9 mouse cellular contexts compared by ENCODE assay signal in the genomic region with DNA sequence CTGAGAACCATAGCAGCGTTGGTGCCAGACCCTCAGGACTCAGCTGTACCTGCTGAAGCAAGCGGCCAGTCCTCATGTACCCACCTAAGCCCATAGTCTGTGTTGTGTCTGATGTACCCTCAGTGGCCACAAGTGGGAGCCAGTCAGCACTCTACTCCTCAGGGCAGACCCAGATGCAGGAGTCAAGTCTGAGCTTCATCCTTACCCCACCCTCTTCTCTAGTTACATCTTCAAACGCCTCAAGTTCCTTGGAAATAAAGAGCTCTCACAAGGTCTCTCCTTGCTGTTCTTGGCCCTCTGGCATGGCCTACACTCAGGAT. TPM values are rescaled to one million over a fixed set of nuclear protein-coding genes. Genes with fewer than 3 reads are reported as not detected.
DNase-seq lines count a peak whose midpoint lies in the region; ATAC-seq and TF ChIP-seq lines count a peak whose summit lies in the region.
"Had no signal": no experiment of that assay in that cellular context is flagged by ENCODE, and none has a peak within 500 bp of the region (broad histone marks: within the 10 kb centered on the region; RNA-seq: fewer than 3 reads in every experiment).

No protein-coding gene starts in this region.

- ATAC-seq in CD4-positive, CD25-positive, alpha-beta regulatory T cell, adult 4 months = peak; percentile 96
- peak; percentile 76 for ATAC-seq in embryonic facial prominence, embryonic 14.5 days (ENCODE audit: low read depth)
- peak; percentile 62 for ATAC-seq in heart, postnatal 0 days (ENCODE audit: insufficient read depth, low read depth)
- peak; percentile 88 for ATAC-seq in neutrophil, adult 5-6 weeks (ENCODE audit: extremely low read depth, insufficient number of reproducible peaks, low FRiP score, poor library complexity, severe bottlenecking)

- H3K4me2 ChIP-seq in embryonic facial prominence, embryonic 14.5 days (ENCODE audit: low read depth, low read length) = no peak overlapping the region
- no peak overlapping the region for H3K4me2 ChIP-seq in heart, postnatal 0 days (ENCODE audit: low read depth, low read length)
- H3K4me2 ChIP-seq: heart, embryonic 13.5 days had no signal

- 35% methylated on average over 3 of the region's 3 CpGs for WGBS in embryonic facial prominence, embryonic 14.5 days
- 51% methylated on average over 3 of the region's 3 CpGs for WGBS in heart, postnatal 0 days

- no peak overlapping the region for H3K4me3 ChIP-seq in embryonic facial prominence, embryonic 14.5 days (ENCODE audit: low read depth, low read length)
- no peak overlapping the region for H3K4me3 ChIP-seq in heart, postnatal 0 days (ENCODE audit: low read depth, low read length)
- H3K4me3 ChIP-seq: heart, embryonic 13.5 days had no signal

- peak; percentile 78 for DNase-seq in adrenal gland, postnatal 14 days
- peak; percentile 75 for DNase-seq in embryonic facial prominence, embryonic 14.5 days (ENCODE audit: low spot score)
- DNase-seq in heart, postnatal 0 days (ENCODE audit: low spot score) = no peak
- DNase-seq in kidney, postnatal 25 days = peak; percentile 72 to 84
- DNase-seq in lung, adult 18-20 months = peak; percentile 66 to 70
- peak; percentile 86 for DNase-seq in thymus, postnatal 25 days

- TF ChIP-seq EP300 in heart, postnatal 0 days (IDR thresholded peaks at IDR 0.05; ENCODE audit: low read depth) = no peak

- no peaks in the 10 kb centered on the region for H3K4me1 ChIP-seq in embryonic facial prominence, embryonic 14.5 days (ENCODE audit: control insufficient read depth, insufficient read depth, low read length)
- peaks cover 5% of the 10 kb centered on the region; the same call in 1 of the 2 replicates for H3K4me1 ChIP-seq in heart, postnatal 0 days (ENCODE audit: control insufficient read depth, insufficient read depth)

- H3K9me3 ChIP-seq in embryonic facial prominence, embryonic 14.5 days (ENCODE audit: control insufficient read depth, low read length) = no peaks in the 10 kb centered on the region
- H3K9me3 ChIP-seq in heart, postnatal 0 days (replicated peaks; ENCODE audit: control insufficient read depth, low read length) = no peaks in the 10 kb centered on the region
- H3K9me3 ChIP-seq: heart, embryonic 13.5 days had no signal

- H3K27me3 ChIP-seq in embryonic facial prominence, embryonic 14.5 days (replicated peaks; ENCODE audit: control insufficient read depth, insufficient read depth, low read length) = no peaks in the 10 kb centered on the region
- no peaks in the 10 kb centered on the region for H3K27me3 ChIP-seq in heart, postnatal 0 days (ENCODE audit: control insufficient read depth, insufficient read depth, low read length)
- H3K27me3 ChIP-seq: heart, embryonic 13.5 days had no signal

- peak; percentile 83 for TF ChIP-seq CTCF in heart, postnatal 0 days (IDR thresholded peaks at IDR 0.05; ENCODE audit: low read depth)

- H3K36me3 ChIP-seq in embryonic facial prominence, embryonic 14.5 days (ENCODE audit: control insufficient read depth, insufficient read depth, low read length) = peaks cover 83% of the 10 kb centered on the region
- H3K36me3 ChIP-seq in heart, postnatal 0 days (replicated peaks; ENCODE audit: control insufficient read depth, insufficient read depth, low read length) = peaks cover 74% of the 10 kb centered on the region

- no peak overlapping the region for H3K27ac ChIP-seq in embryonic facial prominence, embryonic 14.5 days (replicated peaks; ENCODE audit: low read depth, low read length)
- no peak overlapping the region for H3K27ac ChIP-seq in heart, postnatal 0 days (ENCODE audit: low read depth)
- H3K27ac ChIP-seq: heart, embryonic 13.5 days had no signal

- no peak overlapping the region for H3K9ac ChIP-seq in embryonic facial prominence, embryonic 14.5 days (ENCODE audit: low read depth, low read length)
- no peak overlapping the region for H3K9ac ChIP-seq in heart, postnatal 0 days (replicated peaks; ENCODE audit: low read depth, low read length)
- H3K9ac ChIP-seq: heart, embryonic 13.5 days had no signal

RNA-seq across cellular contexts. Expression of gene Emg1, which starts 9.2 kb away (rescaled TPM):
- 100 to 1,000 TPM; 465 to 483 TPM for polyA plus RNA-seq in CD4-positive, CD25-positive, alpha-beta regulatory T cell, adult 4 months (2017; shearing (Covaris generic))
- total RNA-seq in adrenal gland, postnatal 14 days (2021) = 79.7 and 87.9 TPM in 2 replicates
- polyA plus RNA-seq in embryonic facial prominence, embryonic 14.5 days (2014; fragmentation: Nextera tagmentation; extraction: Ambion mirVana) = 172 and 175 TPM in 2 replicates
- total RNA-seq in heart, postnatal 0 days (2014; rRNA removed; ENCODE audit: low replicate concordance) = 94.9 and 106 TPM in 2 replicates
- 85.6 and 97.0 TPM in 2 replicates for polyA plus RNA-seq in heart, postnatal 0 days (2015; fragmentation: Nextera tagmentation; extraction: Ambion mirVana)
- 89.3 and 107 TPM in 2 replicates for total RNA-seq in neutrophil, adult 5-6 weeks (2017)

RNA-seq across cellular contexts. Expression of gene Phb2, which starts 9.4 kb away (rescaled TPM):
- 10 to 100 TPM; 56.1 to 59.9 TPM for polyA plus RNA-seq in CD4-positive, CD25-positive, alpha-beta regulatory T cell, adult 4 months (2017; shearing (Covaris generic))
- 392 and 412 TPM in 2 replicates for total RNA-seq in adrenal gland, postnatal 14 days (2021)
- 286 and 299 TPM in 2 replicates for polyA plus RNA-seq in embryonic facial prominence, embryonic 14.5 days (2014; fragmentation: Nextera tagmentation; extraction: Ambion mirVana)
- total RNA-seq in heart, postnatal 0 days (2014; rRNA removed; ENCODE audit: low replicate concordance) = 407 and 409 TPM in 2 replicates
- polyA plus RNA-seq in heart, postnatal 0 days (2015; fragmentation: Nextera tagmentation; extraction: Ambion mirVana) = 423 and 432 TPM in 2 replicates
- 110 and 117 TPM in 2 replicates for total RNA-seq in neutrophil, adult 5-6 weeks (2017)

RNA-seq across cellular contexts. Expression of gene Ptpn6, which starts 35.8 kb away (rescaled TPM):
- polyA plus RNA-seq in CD4-positive, CD25-positive, alpha-beta regulatory T cell, adult 4 months (2017; shearing (Covaris generic)) = 100 to 1,000 TPM; 187 to 310 TPM
- total RNA-seq in adrenal gland, postnatal 14 days (2021) = 7.3 and 23.1 TPM in 2 replicates
- 14.3 and 16.1 TPM in 2 replicates for polyA plus RNA-seq in embryonic facial prominence, embryonic 14.5 days (2014; fragmentation: Nextera tagmentation; extraction: Ambion mirVana)
- 2.4 and 6.3 TPM in 2 replicates for total RNA-seq in heart, postnatal 0 days (2014; rRNA removed; ENCODE audit: low replicate concordance)
- polyA plus RNA-seq in heart, postnatal 0 days (2015; fragmentation: Nextera tagmentation; extraction: Ambion mirVana) = 4.3 and 4.5 TPM in 2 replicates
- total RNA-seq in neutrophil, adult 5-6 weeks (2017) = 1,943 and 2,202 TPM in 2 replicates

RNA-seq across cellular contexts. Expression of gene Grcc10, which starts 38.4 kb away (rescaled TPM):
- polyA plus RNA-seq in CD4-positive, CD25-positive, alpha-beta regulatory T cell, adult 4 months (2017; shearing (Covaris generic)) = 100 to 1,000 TPM; 509 to 554 TPM
- total RNA-seq in adrenal gland, postnatal 14 days (2021) = 338 and 346 TPM in 2 replicates
- 392 and 415 TPM in 2 replicates for polyA plus RNA-seq in embryonic facial prominence, embryonic 14.5 days (2014; fragmentation: Nextera tagmentation; extraction: Ambion mirVana)
- total RNA-seq in heart, postnatal 0 days (2014; rRNA removed; ENCODE audit: low replicate concordance) = 119 and 153 TPM in 2 replicates
- 492 and 535 TPM in 2 replicates for polyA plus RNA-seq in heart, postnatal 0 days (2015; fragmentation: Nextera tagmentation; extraction: Ambion mirVana)
- total RNA-seq in neutrophil, adult 5-6 weeks (2017) = 161 and 171 TPM in 2 replicates

RNA-seq across cellular contexts. Expression of gene Lpcat3, which starts 39.9 kb away (rescaled TPM):
- polyA plus RNA-seq in CD4-positive, CD25-positive, alpha-beta regulatory T cell, adult 4 months (2017; shearing (Covaris generic)) = 10 to 100 TPM; 33.5 to 35.0 TPM
- 78.0 and 82.3 TPM in 2 replicates for total RNA-seq in adrenal gland, postnatal 14 days (2021)
- polyA plus RNA-seq in embryonic facial prominence, embryonic 14.5 days (2014; fragmentation: Nextera tagmentation; extraction: Ambion mirVana) = 46.2 and 48.1 TPM in 2 replicates
- total RNA-seq in heart, postnatal 0 days (2014; rRNA removed; ENCODE audit: low replicate concordance) = 49.3 and 50.5 TPM in 2 replicates
- polyA plus RNA-seq in heart, postnatal 0 days (2015; fragmentation: Nextera tagmentation; extraction: Ambion mirVana) = 61.1 and 62.7 TPM in 2 replicates
- 21.4 and 26.5 TPM in 2 replicates for total RNA-seq in neutrophil, adult 5-6 weeks (2017)

Comparison
In these comparisons a context has a peak if more than half of its experiments do, and no peak if none do; other contexts are left out.
1. RNA of gene Ptpn6, which starts 35.8 kb away (total RNA-seq): 1,943 to 2,202 TPM in neutrophil, adult 5-6 weeks; 7.3 to 23.1 TPM in adrenal gland, postnatal 14 days and 2.4 to 6.3 TPM in heart, postnatal 0 days; every median in the first group is over 10 times any median in the second.
2. Peak in every context shown above with its lines, with median percentiles within 50 percentile points of each other: ATAC-seq.